Mouse (Mus musculus): Measurements from ENCODE around the gene Zbtb38. TPM values are rescaled to one million over a fixed set of nuclear protein-coding genes. Genes with fewer than 3 reads are reported as not detected.
"Not testable (repeated sequence)": the region's sequence is repeated elsewhere in the genome, so short reads cannot be mapped to it uniquely, and the experiment has no call there.

Zbtb38 gene
- polyA plus RNA-seq, 1 experiment, result 18.7 TPM

GRCm38 (mm10) chr9:96696788-96697492, 55.7 kb downstream of the Zbtb38 start:
- Histone ChIP-seq H3K27ac (replicated peaks; ENCODE audit: low read depth, low read length) (0 out of 2 replicates have a peak overlapping the region, but pooled peaks have one; percentile 11), H3K4me1 (ENCODE audit: control insufficient read depth, insufficient read depth, insufficient read length, low read length) (peaks cover 6% of the 10 kb centered on the region), H3K4me3 (ENCODE audit: insufficient read depth, low read depth, low read length) (no peak overlapping the region)

GRCm38 (mm10) chr9:96696141-96696561, 56.5 kb downstream of the Zbtb38 start:
- Histone ChIP-seq H3K27ac (replicated peaks; ENCODE audit: low read depth, low read length) (0 out of 2 replicates have a peak overlapping the region, but pooled peaks have one; percentile 23), H3K4me1 (ENCODE audit: control insufficient read depth, insufficient read depth, insufficient read length, low read length) (peaks cover 2% of the 10 kb centered on the region; the same call in 1 of the 2 replicates), H3K4me3 (ENCODE audit: insufficient read depth, low read depth, low read length) (no peak overlapping the region)

- Histone ChIP-seq H3K27ac (replicated peaks; ENCODE audit: low read depth, low read length) (peak overlapping the region; percentile 30; the same call in 1 of the 2 replicates), H3K4me1 (ENCODE audit: control insufficient read depth, insufficient read depth, insufficient read length, low read length) (peaks cover 25% of the 10 kb centered on the region), H3K4me3 (ENCODE audit: insufficient read depth, low read depth, low read length) (no peak overlapping the region)
Observed at GRCm38 (mm10) chr9:96690461-96690863, 62.2 kb downstream of the Zbtb38 start.

- peaks cover 25% of the 10 kb centered on the region for H3K4me1 ChIP-seq (ENCODE audit: control insufficient read depth, insufficient read depth, insufficient read length, low read length)
- peak overlapping the region; percentile 74 for H3K27ac ChIP-seq (replicated peaks; ENCODE audit: low read depth, low read length)
- no peak overlapping the region for H3K4me3 ChIP-seq (ENCODE audit: insufficient read depth, low read depth, low read length)
Observed at GRCm38 (mm10) chr9:96689076-96689475, 63.6 kb downstream of the Zbtb38 start.

GRCm38 (mm10) chr9:96688194-96688875, 64.3 kb downstream of the Zbtb38 start:
- peaks cover 25% of the 10 kb centered on the region for H3K4me1 ChIP-seq (ENCODE audit: control insufficient read depth, insufficient read depth, insufficient read length, low read length)
- H3K4me3 ChIP-seq (ENCODE audit: insufficient read depth, low read depth, low read length), result no peak overlapping the region
- H3K27ac ChIP-seq (replicated peaks; ENCODE audit: low read depth, low read length), result peak overlapping the region; percentile 76

- Histone ChIP-seq H3K4me1 (ENCODE audit: control insufficient read depth, insufficient read depth, insufficient read length, low read length) (peaks cover 23% of the 10 kb centered on the region), H3K4me3 (ENCODE audit: insufficient read depth, low read depth, low read length) (no peak overlapping the region), H3K27ac (replicated peaks; ENCODE audit: low read depth, low read length) (peak overlapping the region; percentile 76)
Observed at GRCm38 (mm10) chr9:96687591-96688186, 64.9 kb downstream of the Zbtb38 start.

- Histone ChIP-seq H3K27ac (replicated peaks; ENCODE audit: low read depth, low read length) (no peak overlapping the region), H3K4me3 (ENCODE audit: insufficient read depth, low read depth, low read length) (no peak overlapping the region), H3K4me1 (ENCODE audit: control insufficient read depth, insufficient read depth, insufficient read length, low read length) (peaks cover 20% of the 10 kb centered on the region)
Observed at GRCm38 (mm10) chr9:96685600-96686084, 67.0 kb downstream of the Zbtb38 start.

GRCm38 (mm10) chr9:96684866-96685599, 67.6 kb downstream of the Zbtb38 start:
- no peak overlapping the region for H3K27ac ChIP-seq (replicated peaks; ENCODE audit: low read depth, low read length)
- H3K4me3 ChIP-seq (ENCODE audit: insufficient read depth, low read depth, low read length), result no peak overlapping the region
- H3K4me1 ChIP-seq (ENCODE audit: control insufficient read depth, insufficient read depth, insufficient read length, low read length), result peaks cover 16% of the 10 kb centered on the region

- no peak overlapping the region for H3K4me3 ChIP-seq (ENCODE audit: insufficient read depth, low read depth, low read length)
- H3K27ac ChIP-seq (replicated peaks; ENCODE audit: low read depth, low read length), result no peak overlapping the region
- H3K4me1 ChIP-seq (ENCODE audit: control insufficient read depth, insufficient read depth, insufficient read length, low read length), result peaks cover 12% of the 10 kb centered on the region
Observed at GRCm38 (mm10) chr9:96684165-96684792, 68.4 kb downstream of the Zbtb38 start.

- Histone ChIP-seq H3K27ac (replicated peaks; ENCODE audit: low read depth, low read length) (no peak overlapping the region), H3K4me3 (ENCODE audit: insufficient read depth, low read depth, low read length) (no peak overlapping the region), H3K4me1 (ENCODE audit: control insufficient read depth, insufficient read depth, insufficient read length, low read length) (no peaks in the 10 kb centered on the region)
Observed at GRCm38 (mm10) chr9:96678611-96679010, 74.0 kb downstream of the Zbtb38 start.

- H3K4me1 ChIP-seq (ENCODE audit: control insufficient read depth, insufficient read depth, insufficient read length, low read length); H3K4me3 ChIP-seq (ENCODE audit: insufficient read depth, low read depth, low read length); H3K27ac ChIP-seq (replicated peaks; ENCODE audit: low read depth, low read length): not testable (repeated sequence)
Observed at GRCm38 (mm10) chr9:96677711-96678110, 74.9 kb downstream of the Zbtb38 start.

- no peak overlapping the region for H3K27ac ChIP-seq (replicated peaks; ENCODE audit: low read depth, low read length)
- no peak overlapping the region for H3K4me3 ChIP-seq (ENCODE audit: insufficient read depth, low read depth, low read length)
- no peaks in the 10 kb centered on the region for H3K4me1 ChIP-seq (ENCODE audit: control insufficient read depth, insufficient read depth, insufficient read length, low read length)
Observed at GRCm38 (mm10) chr9:96676671-96677070, 76.0 kb downstream of the Zbtb38 start.

GRCm38 (mm10) chr9:96675763-96676640, 76.6 kb downstream of the Zbtb38 start:
- H3K4me1 ChIP-seq (ENCODE audit: control insufficient read depth, insufficient read depth, insufficient read length, low read length), result no peaks in the 10 kb centered on the region
- no peak overlapping the region for H3K4me3 ChIP-seq (ENCODE audit: insufficient read depth, low read depth, low read length)
- H3K27ac ChIP-seq (replicated peaks; ENCODE audit: low read depth, low read length), result no peak overlapping the region
